In the genomic region with DNA sequence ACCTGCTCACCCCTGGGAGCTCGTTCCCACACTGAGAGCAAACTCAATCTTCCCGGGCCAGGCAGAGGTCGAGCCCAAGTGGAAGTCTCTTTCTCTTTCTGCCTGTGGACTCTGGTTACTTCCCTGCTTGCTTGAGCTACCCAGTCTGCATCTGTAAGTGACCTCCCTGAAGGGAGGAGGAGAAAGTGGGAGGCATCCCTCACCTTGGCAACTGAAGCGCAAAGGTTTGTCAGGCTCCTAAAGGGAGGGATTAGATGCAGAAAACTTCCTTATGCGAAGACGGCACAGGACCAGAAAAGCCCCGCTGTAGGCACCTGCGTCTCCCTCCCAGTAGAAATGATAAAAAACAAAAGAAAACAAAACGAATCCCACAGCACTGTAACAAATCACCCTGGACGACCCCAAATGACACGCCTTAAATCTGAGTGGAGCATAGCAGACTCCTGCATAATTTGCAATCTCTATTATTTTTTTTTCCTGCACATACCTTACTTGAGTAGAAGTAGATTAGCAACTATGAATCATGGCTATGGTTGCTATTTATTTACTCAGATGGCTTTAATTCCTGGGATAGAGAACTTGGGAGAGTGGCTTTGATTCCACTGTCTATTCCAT, we compare ENCODE assay signal across 32 mouse cellular contexts.
A peak's percentile ranks its signal among the peaks of the same experiment; 100 is the strongest.
DNase-seq lines count a peak whose midpoint lies in the region; ATAC-seq and TF ChIP-seq lines count a peak whose summit lies in the region.
"Had no signal": no experiment of that assay in that cellular context is flagged by ENCODE, and none has a peak within 500 bp of the region (broad histone marks: within the 10 kb centered on the region; RNA-seq: fewer than 3 reads in every experiment).

No protein-coding gene starts in this region.

- H3K36me3 ChIP-seq in kidney, postnatal 0 days (ENCODE audit: insufficient read depth, low read length), result no peaks in the 10 kb centered on the region
- H3K36me3 ChIP-seq in CH12.LX (replicated peaks in 1 of 2; ENCODE audit: control insufficient read depth in 1 of 2, insufficient read depth in 1 of 2, low read length in 1 of 2), result no peaks in the 10 kb centered on the region
- H3K36me3 ChIP-seq: hindbrain, embryonic 15.5 days; limb, embryonic 10.5 days; limb, embryonic 15.5 days; liver, embryonic 13.5 days; neural tube, embryonic 12.5 days had no signal

- intact Hi-C loops in heart, postnatal 36 days (cut with DNase I), result no loop called here

- in situ Hi-C loops in CH12.LX (cut with MboI; ENCODE audit: low pct_ligation_motif_present, low pct_unique_long_range_greater_than_20kb, low sequenced_read_pairs), result no loop called here

- no peak overlapping the region for H3K27ac ChIP-seq in kidney, postnatal 0 days
- no peak overlapping the region for H3K27ac ChIP-seq in CH12.LX (ENCODE audit: insufficient read depth, low read depth)
- H3K27ac ChIP-seq: forebrain, embryonic 13.5 days; hindbrain, embryonic 15.5 days; limb, embryonic 10.5 days; limb, embryonic 15.5 days; liver, embryonic 13.5 days; neural tube, embryonic 12.5 days; stomach, postnatal 0 days had no signal

- no peaks in the 10 kb centered on the region for H3K9me3 ChIP-seq in kidney, postnatal 0 days (replicated peaks; ENCODE audit: low read length)
- H3K9me3 ChIP-seq in CH12.LX (replicated peaks; ENCODE audit: low read length), result no peaks in the 10 kb centered on the region
- H3K9me3 ChIP-seq: forebrain, embryonic 13.5 days; hindbrain, embryonic 15.5 days; limb, embryonic 10.5 days; limb, embryonic 15.5 days; neural tube, embryonic 12.5 days had no signal

- dilution Hi-C loops in CH12.LX (cut with MboI; ENCODE audit: extremely low pct_ligation_motif_present, extremely low pct_unique_long_range_greater_than_20kb, low sequenced_read_pairs), result no loop called here

- WGBS in kidney, postnatal 0 days, result 17% methylated on average over 11 of the region's 11 CpGs

- TF ChIP-seq POLR2A in CH12.LX (IDR thresholded peaks at IDR 0.05; ENCODE audit: low read depth, low read length), result no peak

- TF ChIP-seq CTCF in kidney, postnatal 0 days (IDR thresholded peaks at IDR 0.05; ENCODE audit: low read depth), result no peak
- TF ChIP-seq CTCF in CH12.LX (conservative IDR thresholded peaks at IDR 0.05 in 1 of 2, IDR thresholded peaks at IDR 0.05 in 1 of 2; ENCODE audit: low read depth in 2 of 2, low read length in 2 of 2), result no peak

- TF ChIP-seq EP300 in CH12.LX (IDR thresholded peaks at IDR 0.05; ENCODE audit: low read length), result no peak

- no peak overlapping the region for H3K4me3 ChIP-seq in kidney, postnatal 0 days (replicated peaks; ENCODE audit: low read depth, low read length)
- H3K4me3 ChIP-seq in CH12.LX (replicated peaks in 1 of 3; ENCODE audit: low read depth in 2 of 3, low read length in 2 of 3, poor library complexity in 1 of 3), result no peak overlapping the region
- H3K4me3 ChIP-seq: forebrain, embryonic 13.5 days; hindbrain, embryonic 15.5 days; limb, embryonic 10.5 days; limb, embryonic 15.5 days; liver, embryonic 13.5 days; megakaryocyte, embryonic 14.5 days; myocyte; neural tube, embryonic 12.5 days had no signal

- ATAC-seq in kidney, postnatal 0 days (replicated peaks; ENCODE audit: low FRiP score, low read depth), result peak; percentile 40; the same call in 1 of the 2 replicates
- ATAC-seq: CD4-positive, CD25-positive, alpha-beta regulatory T cell, adult 4 months; forebrain, embryonic 13.5 days; inflammation-experienced regulatory T-cells, adult 6 months; lung, postnatal 0 days; midbrain, embryonic 16.5 days had no signal

- TF ChIP-seq RAD21 in CH12.LX (IDR thresholded peaks at IDR 0.05; ENCODE audit: low read depth, low read length), result no peak

- peak; percentile 56 for DNase-seq in heart, adult 11 months
- DNase-seq in heart, postnatal 36 days, result no peak
- peak; percentile 69 for DNase-seq in kidney, postnatal 0 days (ENCODE audit: low spot score)
- DNase-seq in kidney, postnatal 36 days, result no peak
- DNase-seq in CH12.LX (ENCODE audit: extremely low read depth) (no peak), ZHBTc4 (ENCODE audit: low read depth, low spot score) (peak; percentile 1)
- no peak for DNase-seq in retina, postnatal 1 day
- DNase-seq: adrenal gland, postnatal 25 days; cerebellum, adult 11-12 months; cerebellum, adult 9-11 months; gastrocnemius, postnatal 14 days; heart, adult 18-20 months; heart, postnatal 4 days; kidney, adult 18-20 months; liver, embryonic 13.5 days; lung, adult 18-20 months; lung, postnatal 4 days; right cerebral cortex, postnatal 4 days; thymus, postnatal 4 days had no signal

- H3K27me3 ChIP-seq in kidney, postnatal 0 days (ENCODE audit: insufficient read depth, low read length), result no peaks in the 10 kb centered on the region
- H3K27me3 ChIP-seq in CH12.LX (replicated peaks), result no peaks in the 10 kb centered on the region
- H3K27me3 ChIP-seq: forebrain, embryonic 13.5 days; hindbrain, embryonic 15.5 days; limb, embryonic 15.5 days; liver, embryonic 13.5 days; megakaryocyte, embryonic 14.5 days; neural tube, embryonic 12.5 days had no signal

- H3K4me1 ChIP-seq in kidney, postnatal 0 days (replicated peaks; ENCODE audit: insufficient read depth, low read length), result no peaks in the 10 kb centered on the region; the same call in 1 of the 2 replicates
- H3K4me1 ChIP-seq in CH12.LX (ENCODE audit: control insufficient read depth in 1 of 2, insufficient read depth in 2 of 2), result no peaks in the 10 kb centered on the region; a peak in 1 of 4 replicates
- H3K4me1 ChIP-seq: forebrain, embryonic 13.5 days; hindbrain, embryonic 15.5 days; limb, embryonic 15.5 days; liver, embryonic 13.5 days; megakaryocyte, embryonic 14.5 days; neural tube, embryonic 12.5 days had no signal

- H3K9ac ChIP-seq in kidney, postnatal 0 days (ENCODE audit: low read depth, low read length), result no peak overlapping the region
- no peak overlapping the region for H3K9ac ChIP-seq in CH12.LX (ENCODE audit: insufficient read depth, low read depth)
- H3K9ac ChIP-seq: forebrain, embryonic 13.5 days; hindbrain, embryonic 15.5 days; limb, embryonic 15.5 days; liver, embryonic 13.5 days; neural tube, embryonic 12.5 days had no signal

- no peaks in the 10 kb centered on the region for H3K79me2 ChIP-seq in CH12.LX (replicated peaks; ENCODE audit: control insufficient read depth, extremely low read depth, insufficient read depth, poor library complexity, severe bottlenecking)

- peak overlapping the region; percentile 39 for H3K4me2 ChIP-seq in kidney, postnatal 0 days (ENCODE audit: low read length)
- H3K4me2 ChIP-seq in CH12.LX (ENCODE audit: insufficient read depth, low read depth, poor library complexity, severe bottlenecking), result peak overlapping the region; percentile 21; the same call in 1 of the 2 replicates
- H3K4me2 ChIP-seq: forebrain, embryonic 13.5 days; heart, embryonic 11.5 days; hindbrain, embryonic 15.5 days; limb, embryonic 15.5 days; liver, embryonic 13.5 days; neural tube, embryonic 12.5 days had no signal

TF ChIP-seq in CH12.LX, 34 proteins besides CTCF, POLR2A, EP300 and RAD21:
- TF ChIP-seq NRF1 (IDR thresholded peaks at IDR 0.05; ENCODE audit: low read depth, low read length), result no peak
- no peak for TF ChIP-seq PAX5 (IDR thresholded peaks at IDR 0.05; ENCODE audit: low read length)
- TF ChIP-seq MAFK (IDR thresholded peaks at IDR 0.05; ENCODE audit: insufficient replicate concordance, low read length), result no peak
TF ChIP-seq in CH12.LX: peak in this region for 0.

Comparison
In these comparisons a context has a peak if more than half of its experiments do, and no peak if none do; other contexts are left out.
1. DNase-seq: peak in heart, adult 11 months (single experiment), kidney, postnatal 0 days (single experiment) and ZHBTc4 (single experiment); none in heart, postnatal 36 days (0 of 2), kidney, postnatal 36 days (0 of 2), CH12.LX (single experiment) and retina, postnatal 1 day (single experiment).